Mouse (Mus musculus) cerebellum, adult 8-10 months (tissue): ENCODE results near the gene Natd1.

ENCODE experiments used
- DNase-seq: peaks from one replicate; pipeline ENCODE4 v3.0.0; 2022

Natd1 gene

DNA sequence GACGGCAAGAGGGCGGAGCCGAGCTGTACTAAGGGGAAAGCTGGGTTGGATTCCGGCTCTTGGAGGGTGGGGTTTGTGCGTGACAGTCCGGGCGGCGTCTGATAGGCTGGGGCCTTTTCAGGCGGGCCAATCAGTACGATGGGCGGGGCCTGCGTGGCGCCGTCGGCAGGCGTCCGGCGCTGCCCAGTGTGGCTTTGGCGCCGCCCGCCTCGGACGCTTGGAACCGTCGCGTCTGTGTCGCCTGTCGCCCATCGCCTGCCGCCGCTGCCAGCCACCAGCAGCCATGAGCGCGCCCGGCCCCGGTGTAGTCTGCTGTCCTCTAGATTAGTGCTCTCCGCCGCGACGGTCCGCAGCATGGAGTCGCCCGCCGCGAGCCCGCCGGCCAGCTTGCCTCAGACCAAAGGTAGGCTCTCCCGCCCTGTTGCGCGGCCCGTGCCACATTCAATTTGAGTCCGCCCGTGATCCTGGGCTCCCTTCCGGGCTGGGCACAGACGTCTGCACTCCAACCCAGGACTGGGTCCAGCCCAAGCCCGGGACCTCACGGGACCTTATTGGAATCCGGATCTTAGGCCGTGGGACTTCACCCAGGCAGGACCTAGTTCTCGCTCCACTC lies 17.4 kb upstream of the Natd1 start, which contains the start of gene Map2k3:
TSS of gene Map2k3 (plus strand) at position 165 of the 613 bp plus-strand sequence.
- DNase-seq, result peak; percentile 95

DNA sequence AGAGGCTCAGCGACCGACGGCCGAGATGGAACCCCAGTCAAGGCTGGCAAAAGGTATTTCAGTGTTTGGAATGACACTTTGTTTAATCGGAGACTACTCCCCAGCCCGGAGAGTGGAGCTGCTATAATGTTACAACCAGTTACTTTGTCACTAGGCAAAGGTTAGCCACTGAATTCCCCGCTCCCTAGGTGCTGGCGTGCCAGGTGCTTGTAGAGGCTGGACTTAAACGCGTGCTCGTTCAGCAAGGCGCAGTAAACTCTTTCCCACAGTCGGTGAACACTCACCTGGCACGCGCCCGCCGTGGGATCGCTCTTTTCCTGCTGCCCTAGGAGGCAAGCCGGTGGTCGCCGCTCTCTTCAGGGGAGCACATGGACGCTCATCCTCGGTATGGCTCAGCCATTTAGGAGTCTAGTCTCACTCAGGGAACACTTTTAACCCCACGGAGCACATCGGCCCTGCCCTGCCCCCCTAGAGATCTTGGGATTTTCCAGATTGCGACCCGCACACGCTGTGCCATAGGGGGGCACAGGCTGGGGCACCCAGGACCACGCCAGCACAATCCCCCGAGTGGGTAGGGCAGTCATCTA lies 16.8 kb upstream of the Natd1 start:
- DNase-seq, result no peak

DNA sequence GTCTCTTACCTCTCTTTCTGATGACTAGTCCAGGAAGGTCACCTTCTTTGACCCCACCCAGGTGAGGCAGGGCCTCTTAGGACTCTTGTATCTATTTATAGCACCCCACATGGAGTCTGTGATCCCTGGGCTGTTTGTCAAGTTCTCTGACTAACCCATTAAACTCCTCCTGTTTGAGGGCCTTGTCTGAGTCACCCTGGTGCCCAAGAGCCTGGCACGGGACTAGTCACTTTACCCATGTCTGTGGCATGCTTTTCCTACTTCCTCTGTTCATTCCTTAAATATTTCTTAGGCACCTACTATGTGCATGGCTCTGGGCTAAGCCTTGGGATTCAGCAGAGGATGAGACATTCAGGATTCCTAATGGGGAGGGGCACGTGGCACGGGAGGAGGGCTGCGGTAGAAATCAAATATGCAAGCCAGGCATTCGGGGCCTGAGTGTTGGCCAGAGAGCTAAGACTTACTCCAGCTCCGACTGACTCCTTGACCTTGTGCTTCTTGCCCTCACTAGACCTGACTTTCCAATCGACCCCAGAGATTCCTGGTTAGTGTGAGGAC lies 16.3 kb upstream of the Natd1 start:
- DNase-seq, result no peak

DNA sequence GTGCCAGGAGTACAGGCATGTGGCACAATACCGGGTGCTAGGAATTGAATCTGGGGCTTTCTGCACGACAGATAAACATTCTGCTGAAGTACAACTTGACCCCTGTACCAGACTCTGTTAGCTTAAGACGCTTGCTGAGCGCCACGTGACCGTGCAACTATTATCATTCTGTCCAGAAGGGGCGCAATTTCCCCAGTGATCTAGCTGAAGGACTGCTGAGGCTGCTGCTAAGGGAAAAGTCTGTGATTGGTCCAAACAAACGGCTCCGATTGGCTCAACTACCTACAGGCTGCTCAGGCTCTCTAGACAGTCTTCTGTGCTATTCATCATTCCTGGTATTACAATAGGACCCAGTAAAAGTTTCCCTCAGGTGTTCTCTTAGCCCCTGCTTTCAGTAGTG lies 12.7 kb upstream of the Natd1 start:
- DNase-seq, result peak; percentile 90

DNA sequence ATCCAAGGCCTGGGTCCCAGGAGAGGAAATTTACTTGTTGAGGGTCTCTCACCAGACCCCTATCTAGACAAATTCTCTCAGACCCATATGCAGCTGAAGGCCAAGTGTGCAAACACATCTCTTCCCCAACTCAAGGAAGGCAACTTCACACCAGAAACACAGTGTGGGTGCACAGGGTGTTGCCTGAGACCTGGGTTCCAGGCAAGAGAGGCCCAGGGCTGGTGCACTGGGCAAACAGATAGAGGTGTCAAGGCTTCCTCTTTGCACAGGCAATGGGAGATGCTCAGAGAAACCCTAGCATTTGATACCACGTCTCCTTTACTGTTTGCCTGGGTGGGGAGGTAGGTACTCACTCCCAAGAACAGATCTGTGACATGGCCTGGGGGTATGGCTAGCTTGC lies 10.4 kb upstream of the Natd1 start:
- no peak for DNase-seq

DNA sequence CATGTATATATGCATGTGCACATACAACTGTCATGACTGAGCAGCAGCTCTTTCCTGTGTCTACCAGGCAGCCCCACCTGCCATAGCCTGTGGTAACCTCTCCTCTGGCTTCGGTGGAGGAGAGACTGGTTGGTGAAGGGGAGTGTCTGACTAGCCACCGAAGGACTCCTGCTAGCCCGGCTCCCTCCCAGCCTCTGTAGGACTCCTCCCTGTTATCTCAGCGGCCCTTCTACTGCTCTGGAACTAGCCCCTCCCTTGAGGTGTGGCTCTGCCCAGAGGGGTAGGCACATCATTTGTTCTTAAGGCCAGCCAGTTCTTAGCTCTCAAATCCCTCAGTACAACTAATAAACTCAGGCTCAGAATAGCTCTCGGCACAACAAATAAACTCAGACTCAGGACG lies 9.9 kb upstream of the Natd1 start:
- no peak for DNase-seq

DNA sequence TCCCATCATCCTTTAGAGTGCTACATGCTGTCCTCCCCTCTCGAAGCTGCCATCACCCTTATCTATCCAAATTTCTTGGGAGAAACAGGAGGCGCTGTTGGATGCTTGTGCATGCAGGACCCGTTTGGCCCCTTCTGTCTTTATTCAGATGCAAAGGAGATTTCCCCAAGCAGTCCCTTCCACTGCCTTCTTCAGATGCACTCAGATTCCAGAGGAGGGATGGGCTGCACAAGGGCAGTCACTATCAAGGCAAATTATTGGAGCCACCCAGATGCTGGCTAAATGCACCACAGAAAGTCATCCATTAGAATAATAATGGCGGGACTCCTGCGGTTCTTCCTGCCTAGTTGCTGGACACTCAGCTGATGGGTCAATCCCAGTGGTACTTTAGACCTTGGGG lies 8.4 kb upstream of the Natd1 start:
- no peak for DNase-seq

DNA sequence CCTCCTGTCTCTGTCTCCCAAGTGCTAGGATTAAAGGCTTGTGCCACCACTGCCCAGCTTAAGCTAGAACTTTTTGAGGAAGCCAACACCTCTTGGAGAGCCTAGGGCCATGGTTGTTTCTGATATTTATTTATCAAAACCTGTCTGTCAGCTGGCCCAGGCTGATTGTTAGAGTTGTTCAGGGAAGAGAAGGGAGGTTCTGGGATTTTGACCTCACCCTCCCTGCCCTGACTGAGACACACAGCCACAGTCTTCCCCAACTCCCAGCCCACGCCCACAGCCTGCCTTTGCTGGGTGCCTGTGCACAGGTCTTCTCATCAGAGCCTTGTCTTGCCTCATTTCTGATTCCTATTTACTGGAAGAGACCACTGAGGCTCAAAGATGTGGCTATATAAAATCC lies 7.6 kb upstream of the Natd1 start:
- DNase-seq, result no peak

DNA sequence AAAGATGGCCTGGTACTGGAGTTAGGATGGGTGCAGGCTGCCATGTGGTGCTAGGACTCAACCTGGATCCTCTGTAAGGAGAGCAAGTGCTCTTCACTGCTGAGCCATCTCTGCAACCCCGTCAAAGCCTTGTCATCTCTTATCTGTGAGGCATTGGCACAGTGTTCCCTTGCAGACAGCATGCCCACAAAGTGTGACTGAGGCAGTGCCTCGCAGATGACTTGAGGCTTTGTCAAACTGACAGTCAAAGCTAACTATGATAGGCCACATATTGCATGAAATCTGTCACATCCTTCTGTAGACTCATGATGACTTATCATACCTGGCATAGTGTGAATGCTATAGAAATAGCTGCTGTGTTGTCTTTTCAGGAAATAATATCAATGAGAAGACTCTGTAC lies 5.5 kb upstream of the Natd1 start:
- no peak for DNase-seq

DNA sequence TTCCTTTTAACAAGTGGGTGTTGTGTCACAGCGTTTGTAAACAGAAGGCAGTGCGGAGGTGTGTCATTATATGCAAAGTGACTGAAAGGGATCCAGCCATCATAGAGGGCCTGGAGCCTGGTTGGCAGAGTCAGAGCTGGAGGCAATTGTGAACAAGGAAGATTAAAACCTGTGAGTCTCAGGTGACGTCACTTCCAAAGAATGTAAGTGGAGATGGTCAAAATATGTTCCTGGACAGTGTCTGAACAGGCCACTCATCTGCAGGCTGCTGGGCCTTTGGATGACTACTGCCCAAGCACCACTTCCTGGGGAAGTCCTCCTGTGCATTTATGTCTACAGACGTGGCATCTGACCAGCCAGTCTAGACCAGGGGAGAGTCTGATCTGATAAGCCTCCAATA lies 651 bp upstream of the Natd1 start:
- no peak for DNase-seq

DNA sequence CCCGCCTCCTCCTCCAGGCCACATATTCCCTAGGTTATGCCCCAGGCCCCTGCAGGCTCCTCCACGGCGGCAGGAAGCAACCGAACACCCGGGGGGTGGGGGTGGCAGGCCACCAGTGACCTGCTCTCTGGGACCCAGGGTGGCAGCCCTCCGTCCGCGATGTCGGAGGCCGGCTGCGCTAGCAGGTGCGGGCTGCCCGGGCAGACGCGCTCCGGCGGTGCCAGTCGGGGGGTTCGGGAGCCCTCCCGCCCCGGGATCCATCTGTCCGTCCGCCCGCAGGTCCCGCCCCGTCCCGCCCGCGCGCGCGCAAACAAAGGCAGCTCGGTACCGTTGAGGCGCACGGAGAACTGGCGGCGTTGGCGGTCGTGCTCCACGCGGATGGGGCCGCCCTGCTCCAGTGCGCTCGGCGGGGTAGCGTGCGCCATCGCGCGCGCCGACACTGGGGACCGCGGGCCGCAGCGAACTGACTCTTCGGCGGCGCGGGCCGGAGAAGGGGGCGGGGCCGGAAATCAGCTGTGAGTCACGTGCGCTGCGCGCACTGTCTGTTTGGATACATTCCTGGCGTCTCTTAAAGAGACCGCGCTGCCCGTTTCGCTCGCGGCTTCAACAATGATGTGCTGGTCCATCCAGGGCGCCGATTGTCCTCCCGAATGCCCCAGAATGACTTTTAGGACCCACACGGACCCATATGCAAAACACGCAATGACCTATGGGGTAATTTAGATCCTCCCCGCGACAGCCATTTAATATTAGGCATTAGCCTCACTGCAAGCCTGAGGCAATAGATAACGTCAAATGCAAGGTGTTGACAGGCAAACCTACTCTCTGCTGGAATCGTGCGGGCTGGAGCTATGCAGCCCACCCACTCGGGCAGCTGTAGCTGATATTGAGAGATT lies 1.0 kb downstream of the Natd1 start:
- peak; percentile 91 for DNase-seq

DNA sequence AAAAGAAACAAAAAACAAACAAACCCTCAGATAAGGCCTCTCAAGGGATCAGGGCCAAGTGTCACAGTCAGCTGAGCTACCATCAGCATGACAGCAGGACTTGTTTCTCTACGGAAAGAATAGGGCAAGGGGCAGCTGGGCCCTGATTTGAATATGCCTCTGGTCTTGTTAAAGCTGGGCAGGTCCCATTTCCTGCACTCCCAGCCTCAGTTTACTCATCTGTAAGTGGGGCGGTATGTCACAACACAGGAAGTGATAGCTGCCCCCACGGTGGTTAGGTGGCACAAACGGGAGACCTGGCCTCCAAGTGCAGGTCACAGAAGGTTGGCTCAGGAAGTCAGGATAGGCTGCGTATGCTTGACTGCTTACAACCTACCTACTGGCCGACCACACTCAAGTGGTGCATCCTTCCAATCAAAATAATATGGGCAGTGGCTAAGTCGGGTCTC lies 2.0 kb downstream of the Natd1 start:
- no peak for DNase-seq

DNA sequence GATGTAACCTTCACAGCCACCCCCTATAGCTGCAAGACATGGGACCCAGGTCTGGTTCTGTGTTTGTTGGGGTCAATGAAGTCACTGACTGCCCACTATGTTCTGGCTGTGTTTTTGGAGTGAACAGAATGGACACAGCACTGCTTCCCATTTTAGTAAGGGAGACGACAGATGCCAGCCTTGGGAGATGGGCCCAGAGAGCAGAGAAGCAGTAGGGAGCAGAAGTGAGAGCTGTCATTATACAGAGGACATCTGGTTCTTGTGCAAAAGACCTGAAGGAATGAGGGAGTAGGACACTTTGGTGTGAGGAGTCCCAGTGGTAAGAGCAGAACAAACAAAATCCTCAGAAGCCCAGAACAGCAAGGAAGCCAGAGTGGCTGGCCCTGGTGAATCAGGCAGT lies 4.9 kb downstream of the Natd1 start:
- DNase-seq, result no peak

DNA sequence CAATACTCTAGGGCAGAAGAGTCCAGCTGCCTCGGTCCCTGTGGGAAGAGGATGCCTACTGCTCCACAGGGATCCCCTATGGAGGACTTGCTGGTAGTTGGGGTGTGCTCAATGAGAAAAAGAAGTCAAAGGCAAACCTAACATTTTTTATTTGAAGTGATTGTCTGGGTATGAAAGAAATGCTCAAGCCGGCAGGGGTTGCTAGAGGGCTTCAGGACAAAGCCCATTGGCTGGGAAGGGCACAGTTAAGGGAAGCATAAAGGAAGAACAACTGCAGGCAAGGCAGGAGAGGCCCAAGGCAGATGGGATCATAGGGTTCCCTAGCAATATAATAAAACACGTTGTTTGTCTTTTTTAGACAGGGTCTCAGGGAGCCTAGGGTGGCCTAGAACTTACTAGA lies 6.5 kb downstream of the Natd1 start:
- no peak for DNase-seq

DNA sequence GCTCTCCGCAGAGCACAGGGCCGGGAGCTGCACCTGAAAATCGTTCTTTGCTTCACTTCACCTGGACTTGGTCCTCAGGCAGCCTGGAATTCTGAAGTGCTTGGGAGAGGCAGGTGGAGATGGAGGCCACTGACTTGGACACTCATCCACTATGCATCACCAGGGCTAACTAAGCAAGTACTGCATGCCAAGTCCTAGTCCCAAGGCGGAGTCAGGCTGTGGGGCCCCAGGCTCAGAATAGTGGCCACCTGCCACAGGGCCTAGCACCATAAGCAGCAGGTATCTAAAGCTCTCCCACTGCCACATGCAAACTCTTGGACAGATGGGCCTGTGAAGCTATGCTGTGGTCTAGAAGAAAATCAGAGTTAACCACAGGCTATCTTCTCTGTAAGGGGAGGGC lies 8.1 kb downstream of the Natd1 start:
- no peak for DNase-seq

DNA sequence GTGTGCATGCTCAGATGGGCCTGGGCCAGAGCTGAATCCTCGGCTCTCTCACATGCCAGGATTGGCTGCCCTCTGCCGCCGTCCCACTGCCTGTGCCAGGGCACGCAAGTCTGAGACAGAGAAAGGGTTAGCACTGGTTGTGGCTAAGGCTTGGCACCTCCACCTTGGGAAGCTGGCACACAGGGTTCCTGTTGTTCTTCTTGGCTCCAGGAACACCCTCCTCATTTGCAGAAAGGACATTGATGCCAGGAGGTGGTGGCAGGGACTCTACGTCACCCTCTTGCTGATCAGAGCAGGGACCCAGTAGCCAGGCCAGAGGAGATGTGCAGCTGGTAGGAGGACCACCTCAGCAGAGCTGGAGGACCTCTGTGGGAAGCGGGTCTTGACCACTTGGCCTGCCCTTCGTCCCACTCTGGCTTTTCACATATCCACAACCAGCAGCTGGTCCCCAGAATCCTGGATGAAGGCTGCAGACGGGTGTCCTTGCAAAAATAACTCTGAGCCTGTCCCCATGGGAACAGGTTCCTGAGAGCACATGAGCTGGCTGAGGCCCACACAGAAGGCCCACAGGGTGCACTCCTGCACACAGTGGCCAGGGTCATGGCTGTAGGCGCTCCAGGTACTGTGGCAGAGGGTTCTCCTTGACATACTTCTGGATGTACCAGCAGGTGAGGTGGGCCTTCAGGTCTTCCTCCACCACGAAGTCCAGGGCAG lies 9.0 kb downstream of the Natd1 start:
- DNase-seq, result no peak

DNA sequence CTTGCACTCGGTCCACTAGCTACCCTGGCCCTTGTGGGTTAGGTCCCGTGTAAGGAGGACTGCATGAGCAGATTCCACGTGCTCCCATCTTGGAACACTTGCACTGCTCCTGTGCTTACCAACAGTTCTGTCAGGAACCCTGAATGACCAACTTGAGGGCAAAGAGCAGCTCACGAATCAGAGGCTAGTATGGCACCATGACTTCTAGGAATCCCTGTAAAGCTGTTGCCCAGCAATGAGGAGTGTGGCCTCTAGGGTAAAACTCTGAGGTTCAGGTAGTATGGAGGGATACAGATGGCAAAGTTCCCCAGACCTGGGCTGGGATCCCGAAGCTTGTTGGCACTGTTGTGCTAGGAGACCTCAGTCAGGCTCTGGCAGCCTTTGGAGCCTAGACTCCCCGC lies 10.9 kb downstream of the Natd1 start:
- no peak for DNase-seq

DNA sequence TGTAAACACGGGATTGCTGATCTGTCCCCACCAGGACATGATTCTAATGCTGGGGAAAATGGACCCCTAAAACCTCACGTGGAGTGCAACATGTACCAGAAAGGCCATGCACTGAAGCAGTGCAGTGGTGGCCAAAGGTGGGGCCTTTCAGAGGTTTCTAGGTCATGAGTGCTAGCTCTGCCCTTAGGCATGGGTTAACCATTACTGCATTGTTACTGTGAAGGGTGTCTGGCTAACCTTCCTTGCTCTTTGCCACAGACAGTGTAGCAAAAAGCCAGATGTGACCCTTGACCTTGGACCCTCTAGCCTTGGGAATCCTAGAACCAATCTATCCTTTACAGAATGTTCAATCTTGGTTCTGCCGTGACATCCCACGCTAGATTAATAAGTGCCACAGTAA lies 12.1 kb downstream of the Natd1 start:
- DNase-seq, result no peak

DNA sequence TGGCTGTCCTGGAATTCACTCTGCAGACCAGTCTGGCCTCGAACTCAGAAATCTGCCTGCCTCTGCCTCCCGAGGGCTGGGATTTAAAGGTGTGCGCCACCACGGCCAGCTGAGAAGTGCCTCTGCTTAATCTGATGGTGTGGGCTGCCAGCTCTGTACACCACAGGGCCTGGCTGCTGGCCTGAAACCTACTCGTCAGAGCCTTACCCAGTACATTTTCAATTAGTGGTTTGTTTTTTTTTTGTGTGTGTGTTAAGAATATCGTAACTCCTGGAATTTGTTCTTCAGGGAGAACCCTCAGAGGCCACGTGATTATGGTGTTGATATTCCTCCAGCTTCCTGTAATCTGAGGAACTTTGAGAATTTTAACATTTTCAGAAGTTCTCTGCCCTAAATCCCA lies 12.5 kb downstream of the Natd1 start:
- no peak for DNase-seq

DNA sequence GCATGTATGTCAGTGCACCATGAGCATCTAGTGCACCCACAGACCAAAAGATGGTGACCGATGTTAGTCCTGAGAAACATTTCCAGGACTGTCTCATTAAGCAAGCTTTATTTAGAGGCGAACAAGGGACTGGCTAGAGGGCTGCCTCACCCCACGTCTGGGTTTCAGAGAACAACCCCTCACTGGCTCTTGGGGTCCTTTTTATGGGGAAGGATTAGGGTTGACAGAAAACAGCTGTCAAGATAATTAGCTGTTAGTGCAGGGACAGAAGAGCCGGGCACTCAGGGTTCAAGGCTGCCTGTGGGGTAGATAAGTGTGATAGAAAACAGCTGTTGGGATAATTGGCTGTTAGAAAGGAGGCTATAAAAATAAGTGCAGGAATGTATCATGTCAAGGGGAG lies 18.6 kb downstream of the Natd1 start:
- no peak for DNase-seq

DNA sequence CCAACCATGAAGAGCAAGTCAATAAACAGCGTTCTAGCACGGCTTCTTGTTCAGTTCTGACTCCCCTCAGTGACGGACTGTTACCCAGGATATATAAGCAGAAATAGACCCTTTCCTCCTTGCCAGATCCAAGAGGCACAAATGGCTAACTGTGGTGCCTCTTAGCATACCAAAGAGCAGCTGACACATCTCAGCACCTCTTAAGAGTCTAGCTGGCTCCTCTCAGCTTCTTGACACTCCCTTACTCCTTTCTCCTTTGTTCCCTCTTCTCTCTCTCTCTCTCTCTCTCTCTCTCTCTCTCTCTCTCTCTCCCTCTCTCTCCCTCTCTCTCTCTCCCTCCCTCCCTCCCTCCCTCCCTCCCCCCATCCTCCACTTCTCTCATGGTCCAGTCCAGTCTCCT lies 23.8 kb downstream of the Natd1 start:
- no peak for DNase-seq

DNA sequence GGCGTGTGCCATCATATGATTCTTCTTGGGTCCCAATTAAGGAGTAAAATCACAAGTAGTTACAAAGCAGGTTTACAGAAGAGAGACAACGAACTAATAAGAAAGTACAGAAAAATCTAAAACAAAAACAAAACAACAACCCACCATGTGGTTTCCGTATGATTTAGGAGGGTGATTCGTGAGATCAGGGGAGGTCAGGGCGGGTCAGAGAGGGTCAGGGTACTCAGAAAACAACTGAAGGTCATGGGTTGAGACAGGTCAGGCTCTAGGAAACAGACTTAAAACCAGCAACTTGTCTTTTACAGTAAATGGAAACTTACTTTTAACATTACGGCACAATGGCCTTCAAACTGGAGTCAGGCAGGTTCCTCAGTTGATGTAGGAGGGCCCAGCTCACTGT lies 24.3 kb downstream of the Natd1 start:
- DNase-seq, result no peak

DNA sequence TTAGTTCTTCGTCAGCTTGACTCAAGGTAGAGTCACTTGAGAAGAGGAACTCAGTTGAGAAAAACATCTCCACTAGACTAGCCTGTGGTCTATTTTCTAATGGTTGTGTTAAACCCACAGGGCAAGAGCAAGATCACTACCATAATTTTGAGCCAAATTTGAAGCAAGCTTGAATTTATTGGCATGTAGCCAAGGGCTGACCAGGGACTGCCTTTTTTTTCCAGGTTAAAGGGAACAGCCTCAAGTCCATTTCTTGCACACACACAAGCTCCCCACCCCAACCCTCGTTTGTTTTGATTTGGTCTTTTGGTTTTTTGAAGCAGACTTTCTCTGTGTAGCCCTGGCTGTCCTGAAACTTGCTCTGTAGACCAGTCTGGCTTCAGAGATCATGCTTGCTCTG lies 24.7 kb downstream of the Natd1 start:
- DNase-seq, result no peak
